Mouse (Mus musculus) lung, postnatal 36 days (tissue): Measurements from ENCODE around the gene Col6a4.

ENCODE experiments used
- DNase-seq: peaks from one replicate; pipeline ENCODE4 v3.0.0; 2022; ENCODE audit warnings: mixed read lengths

Gene Col6a4

GRCm38 (mm10) chr9:106071651-106072050 is 24.9 kb downstream of the Col6a4 start:
- DNase-seq = no peak

- DNase-seq = no peak
These were observed 43.1 kb downstream of the Col6a4 start for GRCm38 (mm10) chr9:106053446-106053845.

- DNase-seq = no peak
These were observed 52.6 kb downstream of the Col6a4 start for GRCm38 (mm10) chr9:106043921-106044503.

- DNase-seq = no peak
These were observed 56.5 kb downstream of the Col6a4 start for GRCm38 (mm10) chr9:106039915-106040659.

- DNase-seq = no peak
These were observed 57.3 kb downstream of the Col6a4 start for GRCm38 (mm10) chr9:106039276-106039675.

- peak; percentile 75 for DNase-seq
These were observed 57.7 kb downstream of the Col6a4 start for GRCm38 (mm10) chr9:106038865-106039264.

GRCm38 (mm10) chr9:106015666-106016065 is 80.9 kb downstream of the Col6a4 start:
- no peak for DNase-seq

- no peak for DNase-seq
These were observed 83.4 kb downstream of the Col6a4 start for GRCm38 (mm10) chr9:106013139-106013538.

GRCm38 (mm10) chr9:105997955-105998354 is 98.6 kb downstream of the Col6a4 start:
- DNase-seq = no peak

- DNase-seq = no peak
These were observed 104.2 kb downstream of the Col6a4 start for GRCm38 (mm10) chr9:105992425-105992824.

- no peak for DNase-seq
These were observed 106.5 kb downstream of the Col6a4 start for GRCm38 (mm10) chr9:105990099-105990498.

- DNase-seq = no peak
These were observed 107.1 kb downstream of the Col6a4 start for GRCm38 (mm10) chr9:105989468-105989867.

- no peak for DNase-seq
These were observed 108.5 kb downstream of the Col6a4 start for GRCm38 (mm10) chr9:105988096-105988495.

- DNase-seq = no peak
These were observed 111.6 kb downstream of the Col6a4 start for GRCm38 (mm10) chr9:105984931-105985519.

- DNase-seq = peak; percentile 62
These were observed 118.1 kb downstream of the Col6a4 start for GRCm38 (mm10) chr9:105978479-105978878.

GRCm38 (mm10) chr9:105976871-105977270 is 119.7 kb downstream of the Col6a4 start:
- no peak for DNase-seq

GRCm38 (mm10) chr9:105976314-105976713 is 120.3 kb downstream of the Col6a4 start:
- DNase-seq = no peak

- no peak for DNase-seq
These were observed 122.8 kb downstream of the Col6a4 start for GRCm38 (mm10) chr9:105973736-105974135.

GRCm38 (mm10) chr9:105972031-105972430 is 124.6 kb downstream of the Col6a4 start:
- DNase-seq = no peak

GRCm38 (mm10) chr9:105971351-105971894 is 125.2 kb downstream of the Col6a4 start:
- no peak for DNase-seq

GRCm38 (mm10) chr9:105970901-105971300 is 125.7 kb downstream of the Col6a4 start:
- no peak for DNase-seq

GRCm38 (mm10) chr9:105967976-105968375 is 128.6 kb downstream of the Col6a4 start:
- DNase-seq = no peak

- peak; percentile 56 for DNase-seq
These were observed 136.1 kb downstream of the Col6a4 start, which contains the start of gene Col6a5 for GRCm38 (mm10) chr9:105960533-105960932. TSS of gene Col6a5 (minus strand) at chr9:105960643.

GRCm38 (mm10) chr9:105959116-105959515 is 137.5 kb downstream of the Col6a4 start:
- no peak for DNase-seq
